Mouse (Mus musculus): ENCODE data around the gene Dst.

DNA sequence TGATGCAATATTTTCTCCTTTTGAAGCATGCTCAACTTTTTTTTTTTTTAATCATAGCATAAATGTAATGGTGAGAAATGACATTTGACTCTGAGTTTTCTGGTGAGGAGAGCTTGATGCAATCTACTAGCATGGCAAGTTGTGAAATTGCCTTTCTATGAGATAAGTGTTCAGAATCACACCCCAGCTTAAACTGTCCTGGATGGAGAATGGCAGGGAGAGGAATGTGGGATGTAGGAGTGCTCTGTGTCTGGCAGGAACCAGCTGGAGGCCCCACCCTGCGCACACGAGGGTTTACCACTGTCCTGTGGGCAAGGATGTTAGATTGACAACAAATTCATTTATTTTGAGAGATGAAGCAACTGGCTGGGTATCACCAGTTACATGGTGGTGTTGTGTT, 202.8 kb downstream of the Dst start:
- TF ChIP-seq CTCF (IDR thresholded peaks at IDR 0.05; ENCODE audit: control insufficient read depth, insufficient read depth, low read length) (no peak), POLR2A (IDR thresholded peaks at IDR 0.05; ENCODE audit: borderline replicate concordance, control insufficient read depth, low read depth, low read length) (no peak)
